Mouse (Mus musculus) liver, embryonic 14.5 days (tissue): ENCODE results near the gene Brd2. TPM values are rescaled to one million over a fixed set of nuclear protein-coding genes. Genes with fewer than 3 reads are reported as not detected.

Experiments used
- ATAC-seq: fragments of 200-750 bp; cut with Nextera tagmentation; 2 replicates; pipeline ENCODE4 v1.8.0; 2017; ENCODE audit warnings: moderate number of reproducible peaks, mild to moderate bottlenecking, moderate library complexity; ENCODE audit not compliant: insufficient read depth
- DNase-seq, 3 experiments: peaks; one replicate each; pipeline ENCODE4 v3.0.0-alpha.2; 2012 to 2013; ENCODE audit warnings: low read depth in 3 of 3, low spot score in 3 of 3
- H3K27ac ChIP-seq: fragments of 300-500 bp; sonication (generic); 2 replicates; pipeline ENCODE4 v1.5.1; 2014; ENCODE audit warnings: moderate library complexity, mild to moderate bottlenecking, control low read depth, inconsistent platforms
- H3K27me3 ChIP-seq: fragments of 300-500 bp; sonication (generic); 2 replicates; pipeline ENCODE4 v1.6.1; 2014; ENCODE audit warnings: mild to moderate bottlenecking, low read length, moderate library complexity; ENCODE audit not compliant: control insufficient read depth, insufficient read depth
- H3K36me3 ChIP-seq: fragments of 300-500 bp; sonication (generic); replicated peaks from 2 replicates; pipeline ENCODE4 v1.6.1; 2014; ENCODE audit warnings: low read depth; ENCODE audit not compliant: control insufficient read depth, insufficient read depth
- H3K4me1 ChIP-seq, 2 experiments: fragments of 200-500 bp in 1 of 2; fragments of 300-500 bp in 1 of 2; sonication (generic) in 1 of 2; replicated peaks; 2 replicates each; pipeline ENCODE4 v1.6.1; 2012 to 2014; ENCODE audit warnings: antibody characterized with exemption in 1 of 2, inconsistent platforms in 1 of 2, low read length in 1 of 2; ENCODE audit not compliant: control insufficient read depth in 2 of 2, insufficient read depth in 2 of 2
- H3K4me2 ChIP-seq: fragments of 300-500 bp; sonication (generic); 2 replicates; pipeline ENCODE4 v1.6.1; 2014; ENCODE audit warnings: low read depth, mild to moderate bottlenecking, control low read depth, moderate library complexity
- H3K4me3 ChIP-seq, 2 experiments: fragments of 200-500 bp in 1 of 2; fragments of 300-500 bp in 1 of 2; sonication (generic) in 1 of 2; 2 replicates each; pipeline ENCODE4 v1.5.1; 2012 to 2014; ENCODE audit warnings: low read depth in 2 of 2, low read length in 2 of 2, mild to moderate bottlenecking in 2 of 2, control low read depth in 1 of 2, inconsistent platforms in 1 of 2, moderate library complexity in 1 of 2; ENCODE audit not compliant: insufficient read depth in 1 of 2
- H3K9ac ChIP-seq: fragments of 300-500 bp; sonication (generic); replicated peaks from 2 replicates; pipeline ENCODE4 v1.6.1; 2014; ENCODE audit warnings: mild to moderate bottlenecking, control low read depth, moderate library complexity
- H3K9me3 ChIP-seq: fragments of 300-500 bp; sonication (generic); 2 replicates; pipeline ENCODE4 v1.6.1; 2016; ENCODE audit warnings: low read length, mixed read lengths; ENCODE audit not compliant: control insufficient read depth
- CTCF ChIP-seq: IDR thresholded peaks from 2 replicates; pipeline ENCODE4 v1.5.1; 2016; ENCODE audit warnings: antibody characterized with exemption, low read depth, control low read depth
- EP300 ChIP-seq: IDR thresholded peaks from 2 replicates; pipeline ENCODE4 v1.6.1; 2016; ENCODE audit warnings: antibody characterized with exemption, low read depth
- WGBS: fragments of 180-500 bp; shearing (Covaris S2); extraction: QIAGEN DNeasy Blood & Tissue Kit; methylation state at CpG from one replicate; pipeline ENCODE4 v1.1.7; 2014; ENCODE audit not compliant: insufficient replicate concordance; 5-methylcytosine and 5-hydroxymethylcytosine counted together
- polyA plus RNA-seq, 2 experiments: library from polyadenylated mRNA; depleted of rRNA in 1 of 2; stranded (reverse) in 1 of 2; unstranded in 1 of 2; fragments of >200 nt; fragmentation: Nextera tagmentation in 1 of 2; extraction: Ambion mirVana in 1 of 2; gene quantifications; 2 replicates each; pipeline versions ENCODE4 v1.2.1 to v1.2.3; 2012 to 2014

Brd2 gene
- polyA plus RNA-seq, 2 experiments, result 28.8 to 48.7 TPM

- 21% methylated on average over 13 of the region's 13 CpGs for WGBS
- H3K9ac ChIP-seq, result no peak overlapping the region
- H3K4me1 ChIP-seq, result peaks cover 14 to 22% of the 10 kb centered on the region in 2 experiments
Observed at GRCm38 (mm10) chr17:34128264-34128937, 6.0 kb upstream of the Brd2 start.

GRCm38 (mm10) chr17:34127475-34127874 is 5.0 kb upstream of the Brd2 start:
- 5% methylated on average over 6 of the region's 6 CpGs for WGBS
- TF ChIP-seq EP300, result no peak
- TF ChIP-seq CTCF, result no peak
- Histone ChIP-seq H3K27ac (no peak overlapping the region), H3K9ac (no peak overlapping the region), H3K4me2 (peak overlapping the region; percentile 20; the same call in 1 of the 2 replicates), H3K4me3 (no peak overlapping the region), H3K36me3 (no peaks in the 10 kb centered on the region), H3K27me3 (peaks cover 7% of the 10 kb centered on the region), H3K4me1 (peaks cover 18 to 22% of the 10 kb centered on the region in 2 experiments), H3K9me3 (no peaks in the 10 kb centered on the region)
- no peak for ATAC-seq
- DNase-seq, result no peak

More at GRCm38 (mm10) chr17:34128264-34128937, 6.0 kb upstream of the Brd2 start:
- H3K27ac ChIP-seq, result no peak overlapping the region
- H3K4me3 ChIP-seq, result no peak overlapping the region
- ATAC-seq, result no peak
- no peaks in the 10 kb centered on the region for H3K36me3 ChIP-seq
- DNase-seq, result no peak
- no peak for TF ChIP-seq EP300
- no peak for TF ChIP-seq CTCF
- H3K4me2 ChIP-seq, result no peak overlapping the region; the same call in 1 of the 2 replicates
- H3K27me3 ChIP-seq, result peaks cover 7% of the 10 kb centered on the region
- no peaks in the 10 kb centered on the region for H3K9me3 ChIP-seq

- H3K36me3 ChIP-seq, result no peaks in the 10 kb centered on the region
- H3K9me3 ChIP-seq, result no peaks in the 10 kb centered on the region
- no peak for TF ChIP-seq CTCF
- no peak for TF ChIP-seq EP300
- 68% methylated on average over 9 of the region's 9 CpGs for WGBS
- no peak overlapping the region for H3K4me3 ChIP-seq
- H3K9ac ChIP-seq, result no peak overlapping the region
- no peak for ATAC-seq
- H3K27me3 ChIP-seq, result peaks cover 7% of the 10 kb centered on the region
- no peak overlapping the region for H3K4me2 ChIP-seq
- no peak overlapping the region for H3K27ac ChIP-seq
- DNase-seq, result no peak
- H3K4me1 ChIP-seq, result peaks cover 18 to 22% of the 10 kb centered on the region in 2 experiments
Observed at GRCm38 (mm10) chr17:34126826-34127420, 4.5 kb upstream of the Brd2 start.

- no peak for TF ChIP-seq CTCF
- TF ChIP-seq EP300, result 0 out of 2 replicates have a peak, but pooled peaks have one; percentile 17
- Histone ChIP-seq H3K4me1 (peaks cover 20 to 22% of the 10 kb centered on the region in 2 experiments), H3K9ac (no peak overlapping the region), H3K27ac (no peak overlapping the region), H3K4me2 (peak overlapping the region; percentile 13; the same call in 1 of the 2 replicates), H3K27me3 (peaks cover 7% of the 10 kb centered on the region), H3K36me3 (no peaks in the 10 kb centered on the region; the same call in 1 of the 2 replicates), H3K4me3 (no peak overlapping the region), H3K9me3 (no peaks in the 10 kb centered on the region)
- DNase-seq, result no peak
- ATAC-seq, result no peak
- WGBS, result 25% methylated on average over 6 of the region's 6 CpGs
Observed at GRCm38 (mm10) chr17:34124649-34125048, 2.2 kb upstream of the Brd2 start.

GRCm38 (mm10) chr17:34123518-34123917 is 1.1 kb upstream of the Brd2 start:
- H3K4me1 ChIP-seq, result peaks cover 19 to 20% of the 10 kb centered on the region in 2 experiments

More at GRCm38 (mm10) chr17:34123518-34123917, 1.1 kb upstream of the Brd2 start:
- ATAC-seq (no peak), DNase-seq (no peak)
- Histone ChIP-seq H3K4me2 (peak overlapping the region; percentile 100), H3K9me3 (no peaks in the 10 kb centered on the region), H3K36me3 (peaks cover 4% of the 10 kb centered on the region), H3K27me3 (no peaks in the 10 kb centered on the region; the same call in 1 of the 2 replicates), H3K9ac (peak overlapping the region; percentile 99), H3K27ac (peak overlapping the region; percentile 76), H3K4me3 (peak overlapping the region; percentile 88 to 96)
- WGBS, result 19% methylated on average over 2 of the region's 2 CpGs
- TF ChIP-seq CTCF (no peak), EP300 (no peak)
